Mouse (Mus musculus): ENCODE data around the gene Hist1h2bp. TPM values are rescaled to one million over a fixed set of nuclear protein-coding genes. Genes with fewer than 3 reads are reported as not detected.
A peak's percentile ranks its signal among the peaks of the same experiment; 100 is the strongest.
"Not testable (repeated sequence)": the region's sequence is repeated elsewhere in the genome, so short reads cannot be mapped to it uniquely, and the experiment has no call there.

The Hist1h2bp gene
- total and polyA plus RNA-seq, 2 experiments from 2014 or later: 0.55 to 250 TPM

GRCm38 (mm10) chr13:21789925-21790324, 2.7 kb downstream of the Hist1h2bp start:
- no peak for TF ChIP-seq EP300 (IDR thresholded peaks at IDR 0.05; ENCODE audit: low read depth)
- TF ChIP-seq CTCF (IDR thresholded peaks at IDR 0.05; ENCODE audit: low read depth): no peak
- no peak overlapping the region for H3K27ac ChIP-seq (ENCODE audit: low read depth)
- DNase-seq (ENCODE audit: low spot score) (no peak), ATAC-seq (ENCODE audit: insufficient read depth, low read depth) (no peak)
- no peaks in the 10 kb centered on the region for H3K36me3 ChIP-seq (replicated peaks; ENCODE audit: control insufficient read depth, insufficient read depth, low read length)
- no peak overlapping the region for H3K9ac ChIP-seq (replicated peaks; ENCODE audit: low read depth, low read length)
- no peak overlapping the region for H3K4me3 ChIP-seq (ENCODE audit: low read depth, low read length)
- no peak overlapping the region for H3K4me2 ChIP-seq (ENCODE audit: low read depth, low read length)
- WGBS: 57% methylated on average over 6 of the region's 6 CpGs
- H3K9me3 ChIP-seq (replicated peaks; ENCODE audit: control insufficient read depth, low read length): no peaks in the 10 kb centered on the region
- peaks cover 24% of the 10 kb centered on the region for H3K4me1 ChIP-seq (ENCODE audit: control insufficient read depth, insufficient read depth)
- no peaks in the 10 kb centered on the region for H3K27me3 ChIP-seq (ENCODE audit: control insufficient read depth, insufficient read depth, low read length)

GRCm38 (mm10) chr13:21790601-21791283, 3.5 kb downstream of the Hist1h2bp start:
- H3K36me3 ChIP-seq (replicated peaks; ENCODE audit: control insufficient read depth, insufficient read depth, low read length): no peaks in the 10 kb centered on the region
- peak overlapping the region; percentile 60 for H3K4me2 ChIP-seq (ENCODE audit: low read depth, low read length)
- H3K9me3 ChIP-seq (replicated peaks; ENCODE audit: control insufficient read depth, low read length): no peaks in the 10 kb centered on the region
- H3K4me1 ChIP-seq (ENCODE audit: control insufficient read depth, insufficient read depth): peaks cover 22% of the 10 kb centered on the region
- TF ChIP-seq EP300 (IDR thresholded peaks at IDR 0.05; ENCODE audit: low read depth) (no peak), CTCF (IDR thresholded peaks at IDR 0.05; ENCODE audit: low read depth) (no peak)
- H3K4me3 ChIP-seq (ENCODE audit: low read depth, low read length): peak overlapping the region; percentile 30
- no peaks in the 10 kb centered on the region for H3K27me3 ChIP-seq (ENCODE audit: control insufficient read depth, insufficient read depth, low read length)
- DNase-seq (ENCODE audit: low spot score) (peak; percentile 18), ATAC-seq (ENCODE audit: insufficient read depth, low read depth) (no peak)
- peak overlapping the region; percentile 18 for H3K9ac ChIP-seq (replicated peaks; ENCODE audit: low read depth, low read length)
- no peak overlapping the region for H3K27ac ChIP-seq (ENCODE audit: low read depth)
- WGBS: 7% methylated on average over 18 of the region's 18 CpGs

GRCm38 (mm10) chr13:21795584-21795983, 8.3 kb downstream of the Hist1h2bp start:
- H3K4me1 ChIP-seq (ENCODE audit: control insufficient read depth, insufficient read depth): peaks cover 5% of the 10 kb centered on the region; the same call in 1 of the 2 replicates
- no peaks in the 10 kb centered on the region for H3K36me3 ChIP-seq (replicated peaks; ENCODE audit: control insufficient read depth, insufficient read depth, low read length)
- no peaks in the 10 kb centered on the region for H3K9me3 ChIP-seq (replicated peaks; ENCODE audit: control insufficient read depth, low read length)
- no peak overlapping the region for H3K9ac ChIP-seq (replicated peaks; ENCODE audit: low read depth, low read length)
- no peak overlapping the region for H3K4me3 ChIP-seq (ENCODE audit: low read depth, low read length)
- ATAC-seq (ENCODE audit: insufficient read depth, low read depth): no peak
- TF ChIP-seq EP300 (IDR thresholded peaks at IDR 0.05; ENCODE audit: low read depth) (no peak), CTCF (IDR thresholded peaks at IDR 0.05; ENCODE audit: low read depth) (no peak)
- no peak overlapping the region for H3K27ac ChIP-seq (ENCODE audit: low read depth)
- WGBS: 87% methylated on average over 7 of the region's 7 CpGs
- H3K4me2 ChIP-seq (ENCODE audit: low read depth, low read length): no peak overlapping the region
- no peaks in the 10 kb centered on the region for H3K27me3 ChIP-seq (ENCODE audit: control insufficient read depth, insufficient read depth, low read length)
- DNase-seq (ENCODE audit: low spot score): no peak

GRCm38 (mm10) chr13:21797163-21797562, 9.9 kb downstream of the Hist1h2bp start:
- DNase-seq (ENCODE audit: low spot score); ATAC-seq (ENCODE audit: insufficient read depth, low read depth); H3K36me3 ChIP-seq (replicated peaks; ENCODE audit: control insufficient read depth, insufficient read depth, low read length); H3K27ac ChIP-seq (ENCODE audit: low read depth); H3K4me1 ChIP-seq (ENCODE audit: control insufficient read depth, insufficient read depth); H3K4me3 ChIP-seq (ENCODE audit: low read depth, low read length); H3K9ac ChIP-seq (replicated peaks; ENCODE audit: low read depth, low read length); H3K9me3 ChIP-seq (replicated peaks; ENCODE audit: control insufficient read depth, low read length); H3K4me2 ChIP-seq (ENCODE audit: low read depth, low read length); H3K27me3 ChIP-seq (ENCODE audit: control insufficient read depth, insufficient read depth, low read length): not testable (repeated sequence)

- DNase-seq (ENCODE audit: low spot score); H3K4me1 ChIP-seq (ENCODE audit: control insufficient read depth, insufficient read depth): not testable (repeated sequence)
- ATAC-seq (ENCODE audit: insufficient read depth, low read depth): peak; percentile 66; the same call in 1 of the 2 replicates
Observed at GRCm38 (mm10) chr13:21803058-21803457, 15.8 kb downstream of the Hist1h2bp start.

GRCm38 (mm10) chr13:21810073-21810472, 22.8 kb downstream of the Hist1h2bp start, which contains the start of the genes Hist1h2bq and Hist1h2ao:
TSS of gene Hist1h2bq (minus strand) at chr13:21810197.
TSS of gene Hist1h2ao (plus strand) at chr13:21810465.
- H3K4me2 ChIP-seq (ENCODE audit: low read depth, low read length); H3K9me3 ChIP-seq (replicated peaks; ENCODE audit: control insufficient read depth, low read length); H3K36me3 ChIP-seq (replicated peaks; ENCODE audit: control insufficient read depth, insufficient read depth, low read length); DNase-seq (ENCODE audit: low spot score); H3K27ac ChIP-seq (ENCODE audit: low read depth); H3K9ac ChIP-seq (replicated peaks; ENCODE audit: low read depth, low read length); H3K4me3 ChIP-seq (ENCODE audit: low read depth, low read length); H3K4me1 ChIP-seq (ENCODE audit: control insufficient read depth, insufficient read depth); H3K27me3 ChIP-seq (ENCODE audit: control insufficient read depth, insufficient read depth, low read length): not testable (repeated sequence)
- ATAC-seq (ENCODE audit: insufficient read depth, low read depth): peak; percentile 95
- WGBS: no CpG with 5 or more reads among the region's 23 CpGs

More at GRCm38 (mm10) chr13:21803058-21803457, 15.8 kb downstream of the Hist1h2bp start:
- not testable (repeated sequence) for H3K27ac ChIP-seq (ENCODE audit: low read depth); H3K9me3 ChIP-seq (replicated peaks; ENCODE audit: control insufficient read depth, low read length); H3K36me3 ChIP-seq (replicated peaks; ENCODE audit: control insufficient read depth, insufficient read depth, low read length); H3K4me2 ChIP-seq (ENCODE audit: low read depth, low read length); H3K27me3 ChIP-seq (ENCODE audit: control insufficient read depth, insufficient read depth, low read length); H3K4me3 ChIP-seq (ENCODE audit: low read depth, low read length); H3K9ac ChIP-seq (replicated peaks; ENCODE audit: low read depth, low read length)
- no CpG with 5 or more reads among the region's 4 CpGs for WGBS

GRCm38 (mm10) chr13:21811074-21811473, 23.8 kb downstream of the Hist1h2bp start:
- H3K9ac ChIP-seq (replicated peaks; ENCODE audit: low read depth, low read length); H3K27me3 ChIP-seq (ENCODE audit: control insufficient read depth, insufficient read depth, low read length); H3K27ac ChIP-seq (ENCODE audit: low read depth); H3K4me2 ChIP-seq (ENCODE audit: low read depth, low read length); H3K36me3 ChIP-seq (replicated peaks; ENCODE audit: control insufficient read depth, insufficient read depth, low read length); H3K4me1 ChIP-seq (ENCODE audit: control insufficient read depth, insufficient read depth); H3K9me3 ChIP-seq (replicated peaks; ENCODE audit: control insufficient read depth, low read length); H3K4me3 ChIP-seq (ENCODE audit: low read depth, low read length); DNase-seq (ENCODE audit: low spot score); ATAC-seq (ENCODE audit: insufficient read depth, low read depth): not testable (repeated sequence)
- WGBS: no CpG with 5 or more reads among the region's 8 CpGs

GRCm38 (mm10) chr13:21811539-21811938, 24.3 kb downstream of the Hist1h2bp start, which contains the start of gene Hist1h4m:
TSS of gene Hist1h4m (plus strand) at chr13:21811746.
- not testable (repeated sequence) for DNase-seq (ENCODE audit: low spot score); H3K9ac ChIP-seq (replicated peaks; ENCODE audit: low read depth, low read length); H3K36me3 ChIP-seq (replicated peaks; ENCODE audit: control insufficient read depth, insufficient read depth, low read length); H3K9me3 ChIP-seq (replicated peaks; ENCODE audit: control insufficient read depth, low read length); H3K27me3 ChIP-seq (ENCODE audit: control insufficient read depth, insufficient read depth, low read length); H3K4me1 ChIP-seq (ENCODE audit: control insufficient read depth, insufficient read depth); H3K4me3 ChIP-seq (ENCODE audit: low read depth, low read length); H3K4me2 ChIP-seq (ENCODE audit: low read depth, low read length)
- WGBS: no CpG with 5 or more reads among the region's 24 CpGs
- peak; percentile 63 for ATAC-seq (ENCODE audit: insufficient read depth, low read depth)
- H3K27ac ChIP-seq (ENCODE audit: low read depth): peak within 1 kb of the TSS; percentile 25; the same call in 1 of the 2 replicates
